Mouse (Mus musculus) adipocyte (in vitro differentiated cells): ENCODE measurements around the gene Hist2h2ac.
"Not testable (repeated sequence)": the region's sequence is repeated elsewhere in the genome, so short reads cannot be mapped to it uniquely, and the experiment has no call there.

Source experiments
- DNase-seq: peaks from one replicate; pipeline ENCODE4 v3.0.0-alpha.2; 2016; ENCODE audit warnings: low spot score

Gene Hist2h2ac

GRCm38 (mm10) chr3:96180727-96181477 is 39.8 kb downstream of the Hist2h2ac start, which contains the start of gene Sv2a:
Gene Sv2a (plus strand): TSS chr3:96181151.
- DNase-seq = no peak

DNA sequence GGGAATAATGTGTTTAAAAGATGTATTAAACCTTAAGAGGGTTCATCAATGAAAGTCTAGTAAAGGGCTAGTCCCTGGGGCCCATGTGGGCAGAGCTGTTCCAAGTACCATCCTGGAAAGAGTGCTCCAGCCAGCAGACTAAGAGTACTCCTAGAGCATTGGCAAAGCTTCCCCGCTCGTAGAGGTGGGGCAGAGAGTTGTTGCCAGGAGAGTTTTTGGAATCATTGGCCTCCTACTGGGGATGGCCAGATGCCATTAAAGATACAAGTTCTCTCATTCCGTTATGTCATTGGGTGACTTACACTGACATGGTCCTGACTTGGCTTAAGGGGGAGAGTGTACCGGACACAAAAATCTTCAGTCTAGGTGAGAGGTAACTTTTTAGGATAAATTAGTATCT is 41.1 kb downstream of the Hist2h2ac start:
- DNase-seq = peak; percentile 84

DNA sequence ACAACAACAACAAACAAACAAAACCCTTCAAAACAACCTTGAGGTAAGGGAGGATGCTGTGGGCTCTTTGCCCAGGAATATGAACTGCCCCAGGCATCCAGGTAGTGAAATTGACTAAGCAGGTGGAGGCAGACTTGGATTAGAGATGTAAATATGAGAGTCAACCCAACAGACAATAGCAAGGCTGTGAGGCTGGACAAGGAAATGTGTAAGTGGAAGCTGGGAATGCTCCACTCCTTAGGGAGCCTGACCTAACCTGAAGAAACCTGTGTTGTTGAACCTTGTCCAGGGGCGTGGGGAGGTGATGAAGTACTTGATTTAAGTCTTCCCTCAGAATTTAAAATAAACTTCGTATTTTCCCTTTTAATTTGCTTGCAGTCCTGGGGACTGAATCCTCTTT is 41.8 kb downstream of the Hist2h2ac start:
- no peak for DNase-seq

- no peak for DNase-seq
These were observed 42.3 kb downstream of the Hist2h2ac start for GRCm38 (mm10) chr3:96178427-96178826.

GRCm38 (mm10) chr3:96175251-96175650 is 45.4 kb downstream of the Hist2h2ac start:
- no peak for DNase-seq

- DNase-seq = not testable (repeated sequence)
These were observed 46.6 kb downstream of the Hist2h2ac start for GRCm38 (mm10) chr3:96174042-96174441.

DNA sequence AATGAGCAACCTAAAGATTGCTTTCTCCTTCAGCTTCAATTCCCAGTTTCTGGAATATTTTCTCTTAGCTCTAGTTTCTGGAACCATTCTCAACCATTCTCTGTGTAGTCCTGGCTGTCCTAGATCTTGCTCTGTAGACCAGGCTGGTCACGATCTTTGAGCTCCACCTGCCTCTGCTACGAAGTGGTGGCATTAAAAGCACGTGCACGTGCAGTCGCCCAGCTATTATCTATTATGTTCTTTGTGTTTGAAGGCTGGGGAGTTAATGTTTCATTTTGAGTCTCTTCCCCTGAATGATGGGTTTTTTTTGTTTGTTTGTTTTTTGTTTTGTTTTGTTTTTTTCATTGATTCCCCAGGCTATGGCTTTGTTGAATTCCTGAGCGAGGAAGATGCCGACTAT is 47.5 kb downstream of the Hist2h2ac start:
- DNase-seq = no peak

- peak; percentile 91 for DNase-seq
These were observed 48.2 kb downstream of the Hist2h2ac start, which contains the start of gene Sf3b4 for GRCm38 (mm10) chr3:96172197-96173178. Gene Sf3b4 (plus strand): TSS chr3:96172332.

- DNase-seq = no peak
These were observed 49.0 kb downstream of the Hist2h2ac start for GRCm38 (mm10) chr3:96171583-96172196.

GRCm38 (mm10) chr3:96170976-96171545 is 49.6 kb downstream of the Hist2h2ac start:
- peak; percentile 16 for DNase-seq
